Mouse (Mus musculus): Measurements from ENCODE around the gene Dph3. TPM values are rescaled to one million over a fixed set of nuclear protein-coding genes. Genes with fewer than 3 reads are reported as not detected.

Dph3 gene
- total RNA-seq, 2 experiments from 2014 or later = 68.3 to 74.9 TPM

Other genes with a start within 250 kb of the Dph3 start
- 10 to 100 TPM; 22.2 to 23.2 TPM for gene Galnt15, start 56.7 kb downstream of the Dph3 start, total RNA-seq (2021)
- gene Oxnad1, start 355 bp downstream of the Dph3 start, total RNA-seq (2021) = 10 to 100 TPM; 18.7 to 19.9 TPM
- gene Msmb, start 56.3 kb upstream of the Dph3 start, total RNA-seq (2021) = not detected
- gene Ncoa4, start 74.1 kb upstream of the Dph3 start, total RNA-seq (2021) = 10 to 100 TPM; 44.8 to 56.8 TPM
- 100 to 1,000 TPM; 144 to 169 TPM for gene Timm23, start 116.2 kb upstream of the Dph3 start, total RNA-seq (2021)
- 10 to 100 TPM; 20.4 to 23.6 TPM for gene Parg, start 116.2 kb upstream of the Dph3 start, total RNA-seq (2021)
- 1 to 10 TPM; 1.7 to 2.3 TPM for gene Ogdhl, start 236.3 kb upstream of the Dph3 start, total RNA-seq (2021)